Mouse (Mus musculus): ENCODE measurements around the gene Cacna2d4.

Gene Cacna2d4

GRCm38 (mm10) chr6:119390728-119391127 lies 154.4 kb downstream of the Cacna2d4 start:
- no peak for DNase-seq

GRCm38 (mm10) chr6:119392836-119393235 lies 156.5 kb downstream of the Cacna2d4 start:
- DNase-seq, result no peak

- no peak for DNase-seq
Observed at GRCm38 (mm10) chr6:119395421-119396308, 159.3 kb downstream of the Cacna2d4 start.

DNA sequence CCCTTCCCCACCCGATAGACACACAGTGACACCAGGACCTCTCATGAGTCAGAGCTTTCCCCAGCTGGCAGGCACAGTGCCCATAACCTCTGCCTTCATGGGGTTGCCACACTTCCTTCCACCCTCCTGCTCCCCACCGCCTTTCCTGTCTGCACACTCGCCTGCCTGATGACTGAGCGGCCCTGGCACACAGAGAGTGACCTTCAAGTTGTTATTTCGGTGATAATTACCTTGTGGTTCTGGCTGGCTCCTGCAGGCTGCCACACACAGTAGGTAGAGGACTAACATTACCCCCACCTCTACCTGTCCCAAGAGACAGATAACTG lies 159.9 kb downstream of the Cacna2d4 start:
- no peak for DNase-seq

- DNase-seq, result no peak
Observed at GRCm38 (mm10) chr6:119399371-119399770, 163.0 kb downstream of the Cacna2d4 start.

DNA sequence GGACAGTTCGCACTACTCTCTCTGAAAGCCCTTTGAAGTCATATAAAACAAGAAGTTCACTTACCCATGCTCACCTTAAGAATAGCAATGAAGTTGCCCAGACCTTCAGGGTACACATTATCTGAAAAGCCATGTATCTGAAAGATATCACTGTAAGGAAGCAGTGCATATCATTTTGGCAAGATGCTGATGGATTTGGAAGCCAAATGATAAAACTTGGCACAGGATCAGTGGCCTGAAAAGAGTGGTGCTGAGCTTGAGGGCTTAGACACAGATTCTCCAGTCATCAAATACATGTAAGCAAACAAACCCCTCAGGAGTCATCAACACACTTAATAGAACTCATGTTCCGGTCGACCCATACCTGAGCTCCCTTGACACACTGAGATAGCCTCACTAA lies 164.3 kb downstream of the Cacna2d4 start:
- DNase-seq, result no peak

- no peak for DNase-seq
Observed at GRCm38 (mm10) chr6:119401545-119402304, 165.4 kb downstream of the Cacna2d4 start.
